Mouse (Mus musculus): Measurements from ENCODE around the gene Lrba.

DNA sequence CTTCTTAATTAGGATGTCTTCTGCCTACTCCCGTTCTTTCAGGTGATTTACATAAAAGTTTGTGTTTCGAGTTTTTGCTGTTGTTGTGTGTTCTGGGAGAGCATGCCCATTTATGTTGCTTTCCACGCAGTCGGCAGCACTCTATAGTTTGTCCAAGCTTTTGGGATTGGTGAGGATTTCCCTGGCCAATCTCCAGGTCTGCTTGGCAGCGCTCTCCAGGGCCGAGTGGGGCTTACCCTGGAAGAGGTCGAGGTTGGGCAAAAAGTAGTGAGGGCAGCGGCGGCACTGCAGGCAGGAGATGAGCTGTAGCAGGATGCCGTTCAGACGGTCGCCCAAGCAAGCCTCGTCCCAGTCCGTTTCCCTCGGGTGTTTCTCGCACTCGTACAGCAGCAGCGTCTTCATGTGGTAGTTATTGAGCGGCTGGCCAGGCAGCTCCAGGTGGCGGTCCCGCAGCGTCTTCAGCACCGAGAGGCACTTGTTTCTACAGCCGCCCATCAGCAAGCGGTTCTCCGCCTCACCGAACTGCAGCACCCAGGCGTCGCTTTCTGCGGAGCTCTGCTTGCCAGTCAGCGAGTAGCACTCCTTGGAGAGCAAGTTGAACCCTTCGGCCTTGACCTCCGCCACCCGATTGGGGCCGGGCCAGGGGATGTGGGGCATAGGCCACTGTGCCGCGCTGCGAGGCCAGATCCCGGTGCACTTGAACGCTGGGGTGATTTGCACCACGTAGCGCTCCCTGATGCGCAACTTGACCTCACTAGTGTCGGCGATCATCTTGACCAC, 322.2 kb downstream of the Lrba start:
- TF ChIP-seq CTCF (IDR thresholded peaks at IDR 0.05; ENCODE audit: low read depth) (no peak), EP300 (IDR thresholded peaks at IDR 0.05; ENCODE audit: low read depth) (no peak)

All from heart, postnatal 0 days (tissue).